Mouse (Mus musculus): ENCODE measurements around the gene Prep. TPM values are rescaled to one million over a fixed set of nuclear protein-coding genes. Genes with fewer than 3 reads are reported as not detected.

Gene Prep
- total RNA-seq, 2 experiments from 2014 or later, result 7.6 to 8.4 TPM

GRCm38 (mm10) chr10:45104535-45105079 is 37.6 kb downstream of the Prep start:
- intact Hi-C loops (cut with DNase I; ENCODE audit: low total_unique reads), result no loop called here
- no peak for DNase-seq

GRCm38 (mm10) chr10:45106541-45106940 is 39.5 kb downstream of the Prep start:
- intact Hi-C loops (cut with DNase I; ENCODE audit: low total_unique reads), result no loop called here
- no peak for DNase-seq

- intact Hi-C loops (cut with DNase I; ENCODE audit: low total_unique reads), result no loop called here
- DNase-seq, result no peak
Measured at GRCm38 (mm10) chr10:45107313-45107712, 40.3 kb downstream of the Prep start.

- intact Hi-C loops (cut with DNase I; ENCODE audit: low total_unique reads), result no loop called here
- no peak for DNase-seq
Measured at GRCm38 (mm10) chr10:45109041-45109440, 42.0 kb downstream of the Prep start.

GRCm38 (mm10) chr10:45109974-45110373 is 43.0 kb downstream of the Prep start:
- intact Hi-C loops (cut with DNase I; ENCODE audit: low total_unique reads), result no loop called here
- DNase-seq, result no peak

GRCm38 (mm10) chr10:45112927-45113326 is 45.9 kb downstream of the Prep start:
- no peak for DNase-seq
- intact Hi-C loops (cut with DNase I; ENCODE audit: low total_unique reads), result loop anchor here (2.0 kb wide), 1 partner anchor 260 kb away; no protein-coding TSS in a partner anchor

GRCm38 (mm10) chr10:45114462-45114861 is 47.5 kb downstream of the Prep start:
- peak; percentile 20 for DNase-seq
- intact Hi-C loops (cut with DNase I; ENCODE audit: low total_unique reads), result no loop called here

- no peak for DNase-seq
- intact Hi-C loops (cut with DNase I; ENCODE audit: low total_unique reads), result no loop called here
Measured at GRCm38 (mm10) chr10:45116832-45117231, 49.8 kb downstream of the Prep start.

GRCm38 (mm10) chr10:45118389-45118788 is 51.4 kb downstream of the Prep start:
- intact Hi-C loops (cut with DNase I; ENCODE audit: low total_unique reads), result no loop called here
- no peak for DNase-seq

- intact Hi-C loops (cut with DNase I; ENCODE audit: low total_unique reads), result no loop called here
- no peak for DNase-seq
Measured at GRCm38 (mm10) chr10:45121637-45122036, 54.6 kb downstream of the Prep start.

- no peak for DNase-seq
- intact Hi-C loops (cut with DNase I; ENCODE audit: low total_unique reads), result no loop called here
Measured at GRCm38 (mm10) chr10:45122476-45122875, 55.5 kb downstream of the Prep start.

- intact Hi-C loops (cut with DNase I; ENCODE audit: low total_unique reads), result no loop called here
- DNase-seq, result no peak
Measured at GRCm38 (mm10) chr10:45123011-45123410, 56.0 kb downstream of the Prep start.

- no peak for DNase-seq
- intact Hi-C loops (cut with DNase I; ENCODE audit: low total_unique reads), result no loop called here
Measured at GRCm38 (mm10) chr10:45129105-45129504, 62.1 kb downstream of the Prep start.

- no peak for DNase-seq
- intact Hi-C loops (cut with DNase I; ENCODE audit: low total_unique reads), result no loop called here
Measured at GRCm38 (mm10) chr10:45130004-45130403, 63.0 kb downstream of the Prep start.

GRCm38 (mm10) chr10:45132371-45132770 is 65.4 kb downstream of the Prep start:
- intact Hi-C loops (cut with DNase I; ENCODE audit: low total_unique reads), result no loop called here
- no peak for DNase-seq

GRCm38 (mm10) chr10:45136806-45137205 is 69.8 kb downstream of the Prep start:
- intact Hi-C loops (cut with DNase I; ENCODE audit: low total_unique reads), result no loop called here
- DNase-seq, result no peak

GRCm38 (mm10) chr10:45139910-45140309 is 72.9 kb downstream of the Prep start:
- intact Hi-C loops (cut with DNase I; ENCODE audit: low total_unique reads), result no loop called here
- DNase-seq, result no peak

GRCm38 (mm10) chr10:45140474-45141212 is 73.6 kb downstream of the Prep start:
- DNase-seq, result no peak

GRCm38 (mm10) chr10:45142359-45142758 is 75.4 kb downstream of the Prep start:
- DNase-seq, result no peak
- intact Hi-C loops (cut with DNase I; ENCODE audit: low total_unique reads), result no loop called here

More at GRCm38 (mm10) chr10:45140474-45141212, 73.6 kb downstream of the Prep start:
- intact Hi-C loops (cut with DNase I; ENCODE audit: low total_unique reads), result no loop called here

- intact Hi-C loops (cut with DNase I; ENCODE audit: low total_unique reads), result no loop called here
- no peak for DNase-seq
Measured at GRCm38 (mm10) chr10:45144038-45144817, 77.2 kb downstream of the Prep start.

GRCm38 (mm10) chr10:45146821-45147220 is 79.8 kb downstream of the Prep start:
- intact Hi-C loops (cut with DNase I; ENCODE audit: low total_unique reads), result no loop called here
- no peak for DNase-seq

Data from gastrocnemius, postnatal 14 days (tissue).